Mouse (Mus musculus): ENCODE data around the gene Mroh2a.

Gene Mroh2a

DNA sequence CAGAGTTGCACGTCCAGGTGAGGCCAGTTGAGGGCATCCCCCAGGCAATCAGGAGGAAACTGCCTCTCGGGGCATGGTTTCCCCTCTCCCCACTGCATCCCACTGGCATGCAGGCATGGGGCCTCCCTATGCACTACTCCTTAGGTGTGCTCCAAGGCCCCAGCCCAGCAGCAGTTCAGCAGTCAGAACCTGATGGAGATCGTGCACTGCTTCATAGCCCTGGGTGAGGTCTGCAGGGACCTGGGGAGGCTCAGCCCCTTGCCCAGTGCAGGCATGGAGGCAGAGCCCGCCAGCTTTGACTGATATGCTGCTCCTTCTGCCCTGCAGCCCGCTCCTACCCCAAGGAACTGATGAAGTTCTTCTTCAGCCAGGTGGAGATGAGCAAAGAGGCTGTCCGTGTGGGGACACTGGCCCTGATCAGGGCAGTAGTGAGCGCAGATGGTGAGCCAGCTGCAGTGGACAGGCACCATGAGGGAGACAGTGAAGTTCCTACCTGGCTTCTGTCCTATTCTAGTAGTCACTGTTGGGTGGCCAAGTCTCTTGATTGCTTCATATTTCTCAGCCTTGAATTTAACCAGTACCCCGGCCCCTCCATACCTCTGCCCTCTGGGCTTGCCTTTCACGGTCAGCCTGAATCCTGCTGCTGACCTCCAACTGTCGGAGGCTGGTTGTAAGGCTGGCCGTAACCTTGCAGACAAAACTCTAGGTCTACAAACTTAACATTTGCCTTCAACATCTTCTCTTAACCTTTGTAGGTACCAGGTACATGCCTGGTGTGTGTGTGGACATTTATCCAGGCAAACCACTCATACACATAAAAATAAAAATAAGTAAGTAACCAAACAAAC, 8.5 kb downstream of the Mroh2a start:
- no peak for DNase-seq (ENCODE audit: low spot score in 2 of 2)

- DNase-seq (ENCODE audit: low spot score in 2 of 2): no peak
These were observed 9.2 kb downstream of the Mroh2a start for GRCm38 (mm10) chr1:88235894-88236415.

GRCm38 (mm10) chr1:88237311-88237710, 10.5 kb downstream of the Mroh2a start:
- DNase-seq (ENCODE audit: low spot score in 2 of 2): no peak

GRCm38 (mm10) chr1:88238771-88239170, 12.0 kb downstream of the Mroh2a start:
- DNase-seq (ENCODE audit: low spot score in 2 of 2): no peak

- no peak for DNase-seq (ENCODE audit: low spot score in 2 of 2)
These were observed 13.3 kb downstream of the Mroh2a start for GRCm38 (mm10) chr1:88240072-88240471.

DNA sequence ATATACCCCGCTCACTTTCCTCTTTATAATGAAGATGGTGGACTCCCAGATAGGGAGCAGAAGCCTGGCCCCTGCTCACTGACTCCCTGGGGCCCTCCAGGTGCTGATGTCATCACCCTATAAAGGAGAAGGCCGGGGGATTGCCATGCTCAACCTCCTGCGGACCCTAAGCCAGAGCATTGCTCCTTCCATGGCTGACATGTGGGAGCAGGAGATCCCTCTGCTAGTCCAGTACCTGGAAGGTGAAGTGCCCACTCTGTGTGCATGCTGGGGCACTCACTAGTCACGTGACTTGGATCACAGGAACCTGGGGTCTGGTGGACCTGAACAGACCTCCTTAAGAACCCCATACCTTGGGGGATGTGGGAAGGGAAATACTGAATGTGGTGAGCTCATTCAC, 13.8 kb downstream of the Mroh2a start:
- no peak for DNase-seq (ENCODE audit: low spot score in 2 of 2)

GRCm38 (mm10) chr1:88243861-88244260, 17.1 kb downstream of the Mroh2a start:
- no peak for DNase-seq (ENCODE audit: low spot score in 2 of 2)

DNA sequence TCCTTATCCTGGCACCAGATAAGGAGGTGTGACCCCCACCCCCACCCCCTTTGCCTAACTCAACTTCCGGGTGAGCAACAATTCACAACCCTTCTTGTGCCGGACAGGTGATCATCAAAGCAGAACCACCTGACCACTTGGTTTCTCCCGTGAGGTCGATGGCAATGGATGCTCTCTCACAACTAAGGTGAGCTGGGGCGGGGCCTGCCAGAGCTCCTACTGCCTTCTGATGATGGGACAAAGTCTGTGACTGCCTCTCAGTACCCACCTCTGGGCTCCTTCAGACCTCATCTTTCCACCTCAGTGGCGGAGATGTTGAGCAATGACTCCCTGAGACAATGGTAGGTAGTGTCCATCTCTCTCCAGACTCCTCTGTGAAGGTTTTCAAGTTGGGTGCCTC, 19.1 kb downstream of the Mroh2a start:
- no peak for DNase-seq (ENCODE audit: low spot score in 2 of 2)

DNA sequence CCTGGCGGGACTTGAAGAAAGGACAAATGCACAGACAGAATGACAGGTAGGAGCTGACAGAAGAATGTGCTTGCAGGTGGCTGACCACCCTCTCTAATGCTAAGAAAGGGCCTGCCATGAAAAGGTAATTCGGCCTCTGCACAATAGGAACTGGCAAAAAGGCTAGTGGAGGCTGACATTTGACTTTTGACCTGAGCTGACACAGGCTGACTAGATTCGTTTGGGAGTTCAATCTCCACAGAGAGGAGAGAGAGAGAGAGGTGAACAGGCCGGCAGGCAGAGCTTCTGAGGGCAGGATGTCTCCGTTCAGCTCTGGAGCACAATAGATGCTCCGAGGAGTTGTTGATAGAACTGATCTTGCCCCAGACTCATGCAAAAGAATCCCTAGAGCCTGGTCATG, 19.6 kb downstream of the Mroh2a start:
- DNase-seq (ENCODE audit: low spot score in 2 of 2): no peak

DNA sequence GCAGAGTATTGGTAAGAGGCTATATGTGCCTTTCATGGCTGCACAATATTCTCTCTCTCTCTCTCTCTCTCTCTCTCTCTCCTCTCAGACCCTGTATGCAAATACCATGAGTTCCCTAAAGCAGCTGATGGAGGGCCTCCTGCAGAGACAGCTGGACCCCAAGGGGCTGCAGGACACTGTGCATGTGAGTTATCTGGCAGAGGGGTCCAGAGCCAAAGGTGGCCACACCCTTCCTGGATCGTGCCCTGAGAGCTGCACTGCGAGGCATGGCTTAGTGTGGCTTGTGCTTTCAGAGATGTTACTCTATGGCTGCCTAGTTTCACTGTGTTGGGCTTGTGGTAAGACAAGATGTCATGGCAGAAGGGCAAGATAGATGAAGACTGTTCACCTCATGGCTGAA, 20.9 kb downstream of the Mroh2a start:
- no peak for DNase-seq (ENCODE audit: low spot score in 2 of 2)

- DNase-seq (ENCODE audit: low spot score in 2 of 2): no peak
These were observed 21.9 kb downstream of the Mroh2a start for GRCm38 (mm10) chr1:88248658-88249057.

- DNase-seq (ENCODE audit: low spot score in 2 of 2): no peak
These were observed 22.8 kb downstream of the Mroh2a start for GRCm38 (mm10) chr1:88249596-88249995.

DNA sequence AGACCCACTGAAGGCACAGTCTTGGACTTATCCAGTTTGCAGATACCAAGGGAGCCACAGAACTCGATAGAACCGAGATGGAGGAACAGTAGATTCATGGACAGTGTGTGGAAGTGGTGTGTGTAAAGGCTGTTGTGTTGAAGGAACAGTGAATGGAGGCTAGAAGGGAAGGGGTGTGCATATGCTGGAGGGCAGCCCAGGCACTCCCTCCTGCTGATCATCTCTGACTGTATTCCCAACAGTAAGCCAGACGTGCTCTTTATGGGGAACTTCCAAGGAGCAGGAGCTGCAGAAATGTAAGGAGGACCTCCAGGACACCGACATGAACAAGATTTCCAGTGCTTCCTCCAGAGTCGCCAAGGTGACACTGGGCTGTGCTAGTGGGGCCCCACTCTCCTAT, 23.2 kb downstream of the Mroh2a start:
- no peak for DNase-seq (ENCODE audit: low spot score in 2 of 2)

- no peak for DNase-seq (ENCODE audit: low spot score in 2 of 2)
These were observed 26.3 kb downstream of the Mroh2a start for GRCm38 (mm10) chr1:88253106-88253505.

DNA sequence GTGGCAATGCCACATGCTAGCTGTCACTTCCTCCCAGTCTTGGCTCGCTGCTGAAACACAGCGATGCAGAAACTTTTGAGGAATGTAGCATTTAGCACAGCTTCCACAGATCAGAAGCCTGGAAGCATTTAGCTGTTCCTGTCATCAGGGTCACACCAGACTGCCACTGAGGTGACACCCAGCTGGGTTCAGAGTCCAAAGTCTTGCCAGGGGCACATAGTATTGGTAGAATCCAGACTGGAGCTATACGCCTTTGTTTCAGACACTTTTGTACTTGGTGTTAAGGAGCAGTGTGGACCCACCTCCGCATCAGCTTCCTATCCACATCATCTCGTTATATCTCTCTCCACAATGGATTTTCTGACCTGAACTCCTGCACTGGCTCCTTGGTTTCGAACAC, 26.8 kb downstream of the Mroh2a start:
- DNase-seq (ENCODE audit: low spot score in 2 of 2): no peak

DNA sequence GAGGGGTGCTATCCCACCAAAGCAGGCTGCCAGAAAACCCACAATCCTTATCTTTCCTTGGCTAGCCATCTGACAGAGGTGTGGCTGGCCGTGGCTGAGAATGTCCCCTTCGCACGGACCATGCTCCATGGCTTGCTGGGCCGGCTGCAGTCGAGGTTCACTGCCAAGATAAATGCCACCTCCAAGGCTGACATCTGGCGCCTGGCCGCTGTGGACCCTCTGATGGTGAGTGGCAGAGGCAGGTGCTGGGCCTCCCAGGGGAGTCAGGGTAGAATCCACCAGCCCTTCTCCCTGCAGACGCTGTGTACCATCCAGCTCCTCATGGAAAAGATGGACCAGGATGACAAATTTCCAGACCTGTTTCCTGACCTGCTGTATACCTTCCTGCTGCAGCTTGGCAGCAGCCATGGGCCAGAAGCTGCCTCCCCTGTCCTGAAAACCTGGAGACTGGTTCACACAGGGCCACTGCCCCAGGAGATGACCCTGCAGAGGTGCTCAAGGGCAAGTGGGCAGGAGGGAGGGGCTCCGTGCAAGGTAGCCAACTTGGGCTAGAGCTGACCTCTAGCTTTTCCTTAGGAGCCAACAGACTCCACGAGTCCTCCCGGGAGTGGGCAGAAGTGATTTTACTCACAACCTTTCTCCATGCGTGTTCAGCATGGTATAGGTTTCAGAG, 28.1 kb downstream of the Mroh2a start:
- no peak for DNase-seq (ENCODE audit: low spot score in 2 of 2)

DNA sequence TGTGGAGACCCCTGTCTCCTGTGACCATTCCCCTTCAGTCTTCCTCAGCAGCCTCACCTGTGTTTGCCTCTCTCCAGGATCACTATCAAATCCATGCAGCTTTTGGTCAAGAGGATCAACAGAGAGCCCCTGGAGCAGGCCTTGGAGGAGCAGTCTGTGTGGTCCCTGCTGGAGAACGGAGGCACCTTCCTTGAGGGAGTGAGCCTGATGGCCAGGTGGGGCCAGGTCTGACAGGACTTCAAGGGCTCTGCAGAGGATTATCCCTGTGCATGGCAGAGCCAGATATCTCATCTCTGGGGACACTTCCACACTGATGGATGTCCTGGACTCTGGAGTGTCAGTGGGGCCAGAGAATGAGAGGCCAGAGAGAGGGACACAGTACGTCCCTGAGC, 28.7 kb downstream of the Mroh2a start:
- DNase-seq (ENCODE audit: low spot score in 2 of 2): no peak

DNA sequence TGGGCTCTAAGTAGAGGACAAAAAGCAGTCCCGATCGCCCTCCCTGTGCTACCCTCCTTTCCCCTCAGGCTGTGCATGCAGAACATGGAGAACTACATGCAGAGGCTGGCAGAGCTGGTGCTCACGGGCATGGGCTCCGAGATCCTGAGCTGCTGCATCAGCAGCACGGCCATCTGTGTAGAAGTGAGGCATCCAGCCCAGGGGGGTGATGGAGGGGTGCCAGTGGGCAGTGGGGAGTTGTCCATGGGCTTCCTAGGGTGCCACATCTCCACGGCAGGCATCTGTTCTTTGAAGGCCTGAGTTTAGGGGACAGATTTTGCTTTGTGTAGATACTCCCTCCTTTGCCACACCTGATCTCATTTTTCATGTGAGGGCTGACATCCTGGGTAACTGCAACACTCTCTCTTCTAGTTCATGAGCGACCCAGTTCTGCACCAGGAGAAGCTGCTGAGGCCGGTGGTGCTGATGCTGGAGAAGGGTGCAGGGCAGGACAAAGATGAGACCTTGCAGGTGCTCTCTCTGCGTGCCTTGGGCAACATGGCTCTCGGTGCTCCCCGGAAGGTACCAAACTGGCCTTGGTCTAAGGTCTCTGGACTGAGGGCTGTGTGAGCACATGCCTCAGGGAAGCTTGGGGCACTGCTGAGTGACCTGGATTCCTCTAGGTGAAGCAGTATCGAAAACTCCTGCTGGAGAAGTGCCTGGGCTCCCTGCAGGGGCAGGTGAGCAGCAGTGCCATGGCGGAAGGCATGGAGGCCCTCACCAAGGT, 29.4 kb downstream of the Mroh2a start:
- no peak for DNase-seq (ENCODE audit: low spot score in 2 of 2)

DNA sequence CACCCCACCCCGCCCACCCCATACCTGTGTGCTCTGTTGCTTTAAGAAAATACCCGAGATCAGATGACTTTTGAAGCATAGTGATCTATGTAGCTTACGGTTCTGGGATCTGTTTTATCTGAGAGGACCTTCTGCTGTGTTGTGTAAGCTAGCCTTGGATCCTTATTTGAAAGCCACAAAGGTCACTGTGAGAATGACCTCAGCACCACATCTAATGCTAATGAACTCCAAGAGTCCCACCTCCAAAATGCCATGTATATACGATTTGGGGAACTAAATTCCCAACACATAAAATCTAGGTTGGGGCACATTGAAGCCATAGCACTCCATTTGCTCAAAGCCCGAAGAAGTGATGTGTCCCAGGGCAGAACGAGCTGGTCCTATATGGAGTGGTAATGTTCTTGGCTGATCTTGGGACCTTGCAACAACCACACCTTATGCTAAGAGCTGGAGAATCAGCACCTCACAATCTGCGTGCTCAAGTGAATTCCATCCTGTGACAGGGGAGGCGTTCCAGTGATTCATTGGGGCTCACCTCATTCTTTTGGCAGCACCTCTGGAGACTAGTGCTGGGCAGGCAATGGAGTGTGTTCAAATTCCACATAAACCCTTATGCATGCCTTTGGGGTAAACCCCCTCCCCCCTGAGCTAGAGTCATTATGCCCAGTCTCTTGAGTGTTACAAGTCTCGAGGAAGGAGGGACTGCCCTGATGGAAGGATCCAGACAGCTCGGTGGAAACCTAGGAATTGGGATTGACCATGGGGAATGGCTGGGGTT, 30.3 kb downstream of the Mroh2a start:
- no peak for DNase-seq (ENCODE audit: low spot score in 2 of 2)

DNA sequence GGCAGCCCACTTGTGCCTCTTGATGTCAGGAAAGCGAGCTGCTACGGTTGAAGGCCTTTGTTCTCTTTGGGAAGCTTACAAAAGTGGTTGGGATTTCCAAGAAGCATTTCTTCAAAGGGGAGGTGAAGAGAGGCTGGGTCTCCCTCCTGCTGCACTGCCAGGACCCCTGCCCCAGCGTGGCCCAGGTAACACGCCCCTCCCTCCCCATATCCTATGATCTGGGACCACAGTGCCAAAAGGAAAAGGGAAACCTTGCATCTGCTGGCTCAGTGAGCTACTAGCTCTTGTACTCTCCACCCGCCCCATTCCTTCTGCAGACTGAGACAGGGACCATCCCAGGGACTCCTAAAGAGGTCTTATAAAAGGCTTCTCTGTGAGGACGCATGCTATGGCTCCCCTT, 30.9 kb downstream of the Mroh2a start:
- no peak for DNase-seq (ENCODE audit: low spot score in 2 of 2)

DNA sequence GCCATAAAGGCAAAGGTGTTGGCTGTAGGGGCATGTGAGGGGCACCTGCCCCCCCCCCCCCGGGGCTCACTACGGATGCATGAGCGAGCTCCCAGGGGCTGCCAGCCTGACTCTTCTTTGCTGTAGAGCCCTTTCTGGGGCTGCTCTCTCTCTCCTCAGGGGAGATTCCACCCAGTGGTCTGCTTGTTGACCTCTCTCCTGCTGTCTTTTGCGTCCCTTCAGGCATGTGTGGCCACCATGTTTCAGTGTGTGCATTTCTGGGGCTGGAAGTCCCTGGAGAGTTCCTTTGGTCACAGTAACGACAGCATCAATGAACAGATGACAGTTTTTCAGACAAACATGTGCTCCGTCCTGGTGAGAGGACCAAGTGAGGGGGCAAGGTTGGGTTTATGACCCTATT, 31.6 kb downstream of the Mroh2a start:
- DNase-seq (ENCODE audit: low spot score in 2 of 2): peak in 1 of 2 experiments; percentile 17

All from frontal cortex, postnatal 10 days (tissue).